Mouse (Mus musculus) central nervous system, embryonic 14 days (tissue): ENCODE results near the gene Aak1. TPM values are rescaled to one million over a fixed set of nuclear protein-coding genes. Genes with fewer than 3 reads are reported as not detected.

ENCODE experiments used
- polyA plus RNA-seq: library from polyadenylated mRNA; depleted of rRNA; stranded (reverse); fragments of >200 nt; gene quantifications from 2 replicates; pipeline ENCODE4 v1.2.3, GENCODE M21; 2012; rRNA removed

Gene Aak1
- polyA plus RNA-seq, result 38.6 and 39.2 TPM in 2 replicates

DNA sequence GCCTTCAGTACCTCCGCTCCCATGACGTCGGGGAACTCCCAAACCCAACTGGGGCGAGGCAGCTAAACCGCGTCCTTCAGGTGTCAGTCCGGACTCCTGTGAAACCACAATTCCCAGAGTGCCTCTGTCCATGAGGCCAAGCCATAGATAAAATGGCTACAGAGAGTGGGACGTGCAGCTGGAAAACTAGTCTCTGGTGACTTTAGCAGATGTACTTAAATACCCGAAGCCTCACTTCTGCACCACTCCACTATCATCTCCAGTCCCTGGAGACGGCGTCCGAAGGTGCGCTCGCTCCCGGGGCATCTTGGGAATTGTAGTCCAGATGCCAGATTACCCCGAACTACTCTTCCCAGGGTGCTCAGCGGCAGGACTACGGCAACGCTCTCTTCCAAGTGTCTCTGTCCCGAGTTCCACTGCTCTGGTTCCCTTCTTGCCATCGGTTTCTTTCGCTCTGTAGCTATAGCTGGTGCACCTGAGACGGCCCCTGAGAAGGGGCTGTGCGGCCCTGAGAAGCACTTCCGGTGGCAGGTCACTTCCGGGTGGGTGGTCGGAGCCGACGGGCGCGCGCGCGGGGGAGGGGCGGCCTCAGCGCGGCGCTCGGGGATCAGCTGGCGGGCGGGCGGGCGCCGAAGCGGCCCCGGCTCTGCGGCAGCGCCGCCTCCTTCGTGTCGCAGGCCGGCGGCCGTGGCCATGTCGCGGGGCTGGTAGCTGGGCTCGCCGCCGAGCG is at the start of gene Aak1:
Aak1 (plus strand) TSS at position 603 of the 730 bp plus-strand sequence.

DNA sequence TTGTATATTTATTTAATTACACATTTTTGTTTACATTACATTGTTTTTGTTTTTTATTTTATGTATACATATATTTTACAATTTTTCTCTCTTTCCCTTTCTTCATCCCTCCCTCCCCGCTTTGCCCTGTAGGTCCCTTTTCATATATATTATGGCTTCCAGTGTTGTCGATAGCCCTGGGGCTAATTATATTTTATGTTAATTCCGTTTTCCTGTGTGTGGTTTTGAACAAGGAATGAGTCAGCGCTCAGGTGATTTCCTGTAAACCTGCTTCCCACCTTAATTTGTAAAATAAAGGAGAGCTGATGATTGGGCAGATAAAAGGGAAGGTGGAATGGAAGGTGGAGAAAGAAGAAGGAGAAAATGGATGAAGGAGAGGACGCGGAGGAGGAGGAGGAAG is 159.6 kb downstream of the Aak1 start, which contains the start of gene Nfu1:
Nfu1 (plus strand) TSS at position 350 of the 400 bp plus-strand sequence.

GRCm38 (mm10) chr6:87042337-87043130 is 193.2 kb downstream of the Aak1 start, which contains the start of gene Gfpt1:
Gene Gfpt1 (plus strand): TSS chr6:87042846.

Other genes starting within 250 kb of the Aak1 start
- gene Asprv1, start 221.4 kb upstream of the Aak1 start, polyA plus RNA-seq, result 1.4 and 2.6 TPM in 2 replicates
- 19.0 and 19.1 TPM in 2 replicates for gene Mxd1, start 180.4 kb upstream of the Aak1 start, polyA plus RNA-seq
- 61.2 and 76.3 TPM in 2 replicates for gene Snrnp27, start 165.0 kb upstream of the Aak1 start, polyA plus RNA-seq
- 34.3 and 37.4 TPM in 2 replicates for gene Gmcl1, start 116.1 kb upstream of the Aak1 start, polyA plus RNA-seq
- gene Anxa4, start 55.9 kb upstream of the Aak1 start, polyA plus RNA-seq, result 4.5 and 9.4 TPM in 2 replicates
- 173 and 178 TPM in 2 replicates for gene Nfu1, start 159.7 kb downstream of the Aak1 start, polyA plus RNA-seq
- 25.7 and 30.0 TPM in 2 replicates for gene Gfpt1, start 193.3 kb downstream of the Aak1 start, polyA plus RNA-seq